Mouse (Mus musculus): ENCODE measurements at regions not wholly inside any gene's neighbourhood (a gene's known extent, or its start where the extent isn't known, plus 50 kb on each side); places are given as distances from the start of the nearest gene placed in this dataset.
A peak's percentile ranks its signal among the peaks of the same experiment; 100 is the strongest.

- no peak for DNase-seq (ENCODE audit: low spot score)
Observed at GRCm38 (mm10) chr1:61318042-61318441, 320.6 kb upstream of the Pard3b start.

GRCm38 (mm10) chr1:61321513-61322145 lies 317.0 kb upstream of the Pard3b start:
- DNase-seq (ENCODE audit: low spot score), result no peak

GRCm38 (mm10) chr1:61331456-61331855 lies 307.2 kb upstream of the Pard3b start:
- no peak for DNase-seq (ENCODE audit: low spot score)

GRCm38 (mm10) chr1:61331906-61332305 lies 306.7 kb upstream of the Pard3b start:
- DNase-seq (ENCODE audit: low spot score), result no peak

GRCm38 (mm10) chr1:61336367-61336766 lies 302.3 kb upstream of the Pard3b start:
- DNase-seq (ENCODE audit: low spot score), result no peak

- DNase-seq (ENCODE audit: low spot score), result no peak
Observed at GRCm38 (mm10) chr1:61352921-61353320, 285.7 kb upstream of the Pard3b start.

- DNase-seq (ENCODE audit: low spot score), result no peak
Observed at GRCm38 (mm10) chr1:61353481-61353880, 285.1 kb upstream of the Pard3b start.

GRCm38 (mm10) chr1:61355241-61355640 lies 283.4 kb upstream of the Pard3b start:
- DNase-seq (ENCODE audit: low spot score), result no peak

- no peak for DNase-seq (ENCODE audit: low spot score)
Observed at GRCm38 (mm10) chr1:61359011-61359930, 279.4 kb upstream of the Pard3b start.

GRCm38 (mm10) chr1:61372581-61372980 lies 266.0 kb upstream of the Pard3b start:
- DNase-seq (ENCODE audit: low spot score), result no peak

- DNase-seq (ENCODE audit: low spot score), result no peak
Observed at GRCm38 (mm10) chr1:61373661-61374491, 264.7 kb upstream of the Pard3b start.

- no peak for DNase-seq (ENCODE audit: low spot score)
Observed at GRCm38 (mm10) chr1:61376417-61376816, 262.2 kb upstream of the Pard3b start.

- DNase-seq (ENCODE audit: low spot score), result peak; percentile 55
Observed at GRCm38 (mm10) chr1:61377070-61377469, 261.6 kb upstream of the Pard3b start.

GRCm38 (mm10) chr1:61378240-61378639 lies 260.4 kb upstream of the Pard3b start:
- no peak for DNase-seq (ENCODE audit: low spot score)

GRCm38 (mm10) chr1:61379771-61380517 lies 258.7 kb upstream of the Pard3b start:
- no peak for DNase-seq (ENCODE audit: low spot score)

GRCm38 (mm10) chr1:61387587-61387986 lies 251.0 kb upstream of the Pard3b start:
- no peak for DNase-seq (ENCODE audit: low spot score)

- no peak for DNase-seq (ENCODE audit: low spot score)
Observed at GRCm38 (mm10) chr1:61397796-61398195, 240.8 kb upstream of the Pard3b start.

- DNase-seq (ENCODE audit: low spot score), result no peak
Observed at GRCm38 (mm10) chr1:61402339-61402738, 236.3 kb upstream of the Pard3b start.

- DNase-seq (ENCODE audit: low spot score), result no peak
Observed at GRCm38 (mm10) chr1:61407201-61407600, 231.4 kb upstream of the Pard3b start.

GRCm38 (mm10) chr1:61414772-61415171 lies 223.9 kb upstream of the Pard3b start:
- DNase-seq (ENCODE audit: low spot score), result no peak

- DNase-seq (ENCODE audit: low spot score), result no peak
Observed at GRCm38 (mm10) chr1:61415426-61416195, 223.0 kb upstream of the Pard3b start.

Data from urinary bladder, adult 2 months (tissue).